21 mouse cellular contexts compared by ENCODE assay signal in the genomic region with DNA sequence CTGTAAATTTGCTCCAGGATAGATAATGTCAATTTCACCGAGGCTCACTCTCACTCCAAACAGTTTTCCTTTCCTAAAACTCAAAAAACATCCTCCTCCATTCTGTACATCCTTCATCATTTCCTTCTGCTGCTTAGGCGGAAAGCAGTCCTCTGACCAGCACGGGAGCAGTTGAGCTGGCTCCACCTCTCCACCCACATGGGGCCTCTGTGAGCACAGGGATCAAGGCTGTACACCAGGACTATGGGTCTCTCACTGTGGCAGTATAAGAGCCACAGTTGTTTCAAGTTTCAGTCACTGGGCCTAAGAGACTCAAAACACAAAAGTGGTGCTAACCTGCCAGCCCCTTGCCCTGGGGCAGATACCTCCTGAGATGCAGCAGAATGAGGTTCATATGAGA.
"Had no signal": no experiment of that assay in that cellular context is flagged by ENCODE, and none has a peak within 500 bp of the region (broad histone marks: within the 10 kb centered on the region; RNA-seq: fewer than 3 reads in every experiment).

No protein-coding gene starts in this region.

- H3K4me3 ChIP-seq: limb, embryonic 12.5 days; limb, embryonic 15.5 days; midbrain, embryonic 12.5 days; midbrain, embryonic 15.5 days; neural tube, embryonic 12.5 days; neural tube, embryonic 15.5 days had no signal

- H3K27ac ChIP-seq: limb, embryonic 12.5 days; limb, embryonic 15.5 days; liver, embryonic 14.5 days; macrophage; midbrain, embryonic 12.5 days; midbrain, embryonic 15.5 days; neural tube, embryonic 12.5 days; neural tube, embryonic 15.5 days had no signal

- ATAC-seq: liver, postnatal 0 days; lung, postnatal 0 days; midbrain, embryonic 15.5 days had no signal

- H3K36me3 ChIP-seq: limb, embryonic 12.5 days; limb, embryonic 15.5 days; midbrain, embryonic 12.5 days; midbrain, embryonic 15.5 days; neural tube, embryonic 12.5 days; neural tube, embryonic 15.5 days had no signal

- H3K9me3 ChIP-seq: limb, embryonic 12.5 days; limb, embryonic 15.5 days; midbrain, embryonic 12.5 days; midbrain, embryonic 15.5 days; neural tube, embryonic 12.5 days; neural tube, embryonic 15.5 days had no signal

- DNase-seq: kidney, adult 9 months; kidney, postnatal 10 days; kidney, postnatal 36 days; left cerebral cortex, postnatal 4 days; liver, postnatal 0 days; lung, embryonic 14.5 days; right cerebral cortex, adult 18-20 months; right cerebral cortex, postnatal 14 days; right cerebral cortex, postnatal 4 days; thymus, adult 18-20 months; thymus, postnatal 36 days had no signal

- H3K4me1 ChIP-seq: limb, embryonic 12.5 days; limb, embryonic 15.5 days; midbrain, embryonic 12.5 days; midbrain, embryonic 15.5 days; neural tube, embryonic 12.5 days; neural tube, embryonic 15.5 days had no signal

- H3K27me3 ChIP-seq: limb, embryonic 12.5 days; limb, embryonic 15.5 days; midbrain, embryonic 12.5 days; midbrain, embryonic 15.5 days; neural tube, embryonic 12.5 days; neural tube, embryonic 15.5 days had no signal

- H3K9ac ChIP-seq: limb, embryonic 12.5 days; limb, embryonic 15.5 days; liver, embryonic 14.5 days; liver, postnatal 0 days; lung, embryonic 14.5 days; midbrain, embryonic 12.5 days; midbrain, embryonic 15.5 days; neural tube, embryonic 12.5 days; neural tube, embryonic 15.5 days had no signal

- H3K4me2 ChIP-seq: limb, embryonic 12.5 days; limb, embryonic 15.5 days; liver, embryonic 11.5 days; lung, embryonic 14.5 days; midbrain, embryonic 12.5 days; midbrain, embryonic 15.5 days; neural tube, embryonic 12.5 days; neural tube, embryonic 15.5 days had no signal
